Mouse (Mus musculus): Measurements from ENCODE around the gene Trim69.
A peak's percentile ranks its signal among the peaks of the same experiment; 100 is the strongest.

Gene Trim69

GRCm38 (mm10) chr2:122160680-122161079 is at the start of gene Trim69:
Trim69 (plus strand) TSS chr2:122160700.
- peak; percentile 70 for DNase-seq (ENCODE audit: low spot score)

GRCm38 (mm10) chr2:122116888-122117287 is 43.6 kb upstream of the Trim69 start:
- no peak for DNase-seq (ENCODE audit: low spot score)

GRCm38 (mm10) chr2:122117961-122118958 is 42.2 kb upstream of the Trim69 start, which contains the start of gene Spg11:
Spg11 (minus strand) TSS chr2:122118386.
- DNase-seq (ENCODE audit: low spot score), result peak; percentile 93

- no peak for DNase-seq (ENCODE audit: low spot score)
Measured at GRCm38 (mm10) chr2:122125680-122126572, 34.6 kb upstream of the Trim69 start.

- DNase-seq (ENCODE audit: low spot score), result no peak
Measured at GRCm38 (mm10) chr2:122126765-122127347, 33.6 kb upstream of the Trim69 start.

GRCm38 (mm10) chr2:122127635-122128034 is 32.9 kb upstream of the Trim69 start:
- DNase-seq (ENCODE audit: low spot score), result no peak

GRCm38 (mm10) chr2:122132078-122132477 is 28.4 kb upstream of the Trim69 start:
- DNase-seq (ENCODE audit: low spot score), result no peak

- no peak for DNase-seq (ENCODE audit: low spot score)
Measured at GRCm38 (mm10) chr2:122132618-122133017, 27.9 kb upstream of the Trim69 start.

GRCm38 (mm10) chr2:122137839-122138465 is 22.5 kb upstream of the Trim69 start:
- DNase-seq (ENCODE audit: low spot score), result peak; percentile 53

- DNase-seq (ENCODE audit: low spot score), result no peak
Measured at GRCm38 (mm10) chr2:122140815-122141214, 19.7 kb upstream of the Trim69 start.

- DNase-seq (ENCODE audit: low spot score), result no peak
Measured at GRCm38 (mm10) chr2:122141332-122141967, 19.1 kb upstream of the Trim69 start.

- no peak for DNase-seq (ENCODE audit: low spot score)
Measured at GRCm38 (mm10) chr2:122143111-122143510, 17.4 kb upstream of the Trim69 start.

- no peak for DNase-seq (ENCODE audit: low spot score)
Measured at GRCm38 (mm10) chr2:122145756-122146155, 14.7 kb upstream of the Trim69 start.

GRCm38 (mm10) chr2:122146687-122147086 is 13.8 kb upstream of the Trim69 start:
- DNase-seq (ENCODE audit: low spot score), result peak; percentile 39

- peak; percentile 88 for DNase-seq (ENCODE audit: low spot score)
Measured at GRCm38 (mm10) chr2:122147508-122148241, 12.8 kb upstream of the Trim69 start, which contains the start of gene B2m. B2m (plus strand) TSS chr2:122147686.

- DNase-seq (ENCODE audit: low spot score), result peak; percentile 66
Measured at GRCm38 (mm10) chr2:122148242-122148917, 12.1 kb upstream of the Trim69 start.

- no peak for DNase-seq (ENCODE audit: low spot score)
Measured at GRCm38 (mm10) chr2:122149316-122149715, 11.2 kb upstream of the Trim69 start.

GRCm38 (mm10) chr2:122149716-122150115 is 10.8 kb upstream of the Trim69 start:
- no peak for DNase-seq (ENCODE audit: low spot score)

- no peak for DNase-seq (ENCODE audit: low spot score)
Measured at GRCm38 (mm10) chr2:122151221-122151620, 9.3 kb upstream of the Trim69 start.

GRCm38 (mm10) chr2:122152850-122153249 is 7.7 kb upstream of the Trim69 start:
- DNase-seq (ENCODE audit: low spot score), result no peak
